Mouse (Mus musculus) macrophage (primary cell): ENCODE results near the gene Stx12. TPM values are rescaled to one million over a fixed set of nuclear protein-coding genes. Genes with fewer than 3 reads are reported as not detected.
A peak's percentile ranks its signal among the peaks of the same experiment; 100 is the strongest.

Source experiments
- H3K27ac ChIP-seq: fragments of 350-480 bp; formaldehyde crosslinking; 2 replicates; pipeline ENCODE4 v1.9.0; 2021
- H3K36me3 ChIP-seq: fragments of 350-480 bp; formaldehyde crosslinking; 2 replicates; pipeline ENCODE4 v1.9.0; 2021; ENCODE audit errors: inconsistent target
- H3K4me3 ChIP-seq: fragments of 350-480 bp; formaldehyde crosslinking; 2 replicates; pipeline ENCODE4 v1.9.0; 2021; ENCODE audit errors: inconsistent target
- H3K79me2 ChIP-seq: fragments of 350-480 bp; formaldehyde crosslinking; 2 replicates; pipeline ENCODE4 v1.9.0; 2021; ENCODE audit errors: inconsistent target
- WGBS: methylation state at CpG from one replicate; pipeline ENCODE4 v1.1.7; 2026; ENCODE audit warnings: inconsistent platforms; ENCODE audit not compliant: missing documents; 5-methylcytosine and 5-hydroxymethylcytosine counted together
- polyA plus RNA-seq: library from polyadenylated mRNA; stranded (reverse); fragments of 250-400 nt; gene quantifications from 3 replicates; pipeline ENCODE4 v1.2.4, GENCODE M21; 2018; ENCODE audit warnings: inconsistent platforms

The Stx12 gene
- polyA plus RNA-seq, 1 experiment from 2014 or later, result 83.0 TPM

DNA sequence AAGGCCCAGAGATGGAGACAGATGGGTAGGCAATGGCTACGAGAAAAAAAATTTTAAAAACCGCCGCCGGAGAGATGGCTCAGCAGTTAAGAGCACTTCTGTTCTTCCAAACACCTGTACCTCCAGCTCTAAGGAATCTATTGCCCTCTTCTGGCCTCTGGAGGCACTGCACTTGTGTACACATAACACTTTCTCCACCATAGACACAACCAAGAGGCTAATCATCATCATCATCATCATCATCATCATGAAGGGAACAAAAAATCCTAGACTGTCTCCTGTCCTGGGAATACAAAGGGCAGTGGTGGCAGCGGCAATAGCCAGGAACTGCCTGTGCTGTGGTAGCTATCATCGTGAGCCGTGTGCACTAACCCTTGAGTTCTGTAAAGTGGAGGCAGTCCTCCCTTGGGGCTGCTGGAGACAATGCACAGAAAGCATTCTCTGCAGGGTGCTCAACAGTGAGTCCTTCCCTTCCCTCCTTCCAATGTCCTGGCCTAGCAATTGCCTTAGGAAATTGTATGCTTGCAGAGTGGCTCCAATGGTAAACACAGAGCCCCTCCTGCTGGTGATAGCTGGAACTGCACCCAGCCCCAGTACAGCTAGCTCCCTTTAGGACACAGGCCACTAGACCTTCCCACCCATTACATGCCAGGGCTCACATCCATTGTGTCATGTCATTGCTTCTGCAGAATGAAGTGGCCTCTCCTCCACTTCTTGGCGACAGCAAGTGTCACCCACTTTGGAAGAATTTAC is 60.5 kb downstream of the Stx12 start:
- no peak overlapping the region for H3K4me3 ChIP-seq
- H3K36me3 ChIP-seq, result peaks cover 22% of the 10 kb centered on the region; the same call in 1 of the 2 replicates
- WGBS, result 41% methylated on average over 8 of the region's 8 CpGs
- H3K27ac ChIP-seq, result no peak overlapping the region
- no peaks in the 10 kb centered on the region for H3K79me2 ChIP-seq

DNA sequence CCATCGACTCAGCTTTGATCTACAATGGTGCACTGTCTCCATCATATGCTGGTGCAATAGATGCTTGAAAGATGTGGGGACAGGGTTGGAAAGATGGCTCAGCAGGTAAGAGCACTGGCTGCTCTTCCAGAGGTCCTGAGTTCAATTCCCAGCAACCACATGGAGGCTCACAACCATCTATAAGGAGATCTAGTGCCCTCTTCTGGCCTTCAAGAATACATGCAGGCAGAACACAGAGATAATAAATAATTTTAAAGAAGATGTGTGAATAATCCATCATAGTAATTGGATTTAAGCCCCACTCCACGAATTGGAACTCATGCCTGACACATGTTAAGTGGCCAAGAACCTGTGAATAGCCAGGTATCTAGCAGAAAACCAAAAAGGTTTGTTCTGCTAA is 65.9 kb downstream of the Stx12 start:
- no peaks in the 10 kb centered on the region for H3K79me2 ChIP-seq
- H3K36me3 ChIP-seq, result no peaks in the 10 kb centered on the region
- no peak overlapping the region for H3K27ac ChIP-seq
- H3K4me3 ChIP-seq, result no peak overlapping the region
- 59% methylated on average over 2 of the region's 2 CpGs for WGBS

- no peak overlapping the region for H3K4me3 ChIP-seq
- no peaks in the 10 kb centered on the region for H3K36me3 ChIP-seq
- 40% methylated on average over 1 of the region's 2 CpGs for WGBS
- H3K27ac ChIP-seq, result peak overlapping the region; percentile 90
- H3K79me2 ChIP-seq, result no peaks in the 10 kb centered on the region
Observed at GRCm38 (mm10) chr4:132816855-132817254, 67.5 kb downstream of the Stx12 start.

- 7% methylated on average over 5 of the region's 7 CpGs for WGBS
- Histone ChIP-seq H3K36me3 (no peaks in the 10 kb centered on the region), H3K79me2 (no peaks in the 10 kb centered on the region), H3K27ac (peak overlapping the region; percentile 90), H3K4me3 (no peak overlapping the region)
Observed at GRCm38 (mm10) chr4:132816404-132816803, 67.9 kb downstream of the Stx12 start.

- no peaks in the 10 kb centered on the region for H3K36me3 ChIP-seq
- WGBS, result 4% methylated on average over 5 of the region's 5 CpGs
- H3K4me3 ChIP-seq, result no peak overlapping the region
- H3K27ac ChIP-seq, result peak overlapping the region; percentile 89
- H3K79me2 ChIP-seq, result no peaks in the 10 kb centered on the region; the same call in 1 of the 2 replicates
Observed at GRCm38 (mm10) chr4:132809621-132810020, 74.7 kb downstream of the Stx12 start.

DNA sequence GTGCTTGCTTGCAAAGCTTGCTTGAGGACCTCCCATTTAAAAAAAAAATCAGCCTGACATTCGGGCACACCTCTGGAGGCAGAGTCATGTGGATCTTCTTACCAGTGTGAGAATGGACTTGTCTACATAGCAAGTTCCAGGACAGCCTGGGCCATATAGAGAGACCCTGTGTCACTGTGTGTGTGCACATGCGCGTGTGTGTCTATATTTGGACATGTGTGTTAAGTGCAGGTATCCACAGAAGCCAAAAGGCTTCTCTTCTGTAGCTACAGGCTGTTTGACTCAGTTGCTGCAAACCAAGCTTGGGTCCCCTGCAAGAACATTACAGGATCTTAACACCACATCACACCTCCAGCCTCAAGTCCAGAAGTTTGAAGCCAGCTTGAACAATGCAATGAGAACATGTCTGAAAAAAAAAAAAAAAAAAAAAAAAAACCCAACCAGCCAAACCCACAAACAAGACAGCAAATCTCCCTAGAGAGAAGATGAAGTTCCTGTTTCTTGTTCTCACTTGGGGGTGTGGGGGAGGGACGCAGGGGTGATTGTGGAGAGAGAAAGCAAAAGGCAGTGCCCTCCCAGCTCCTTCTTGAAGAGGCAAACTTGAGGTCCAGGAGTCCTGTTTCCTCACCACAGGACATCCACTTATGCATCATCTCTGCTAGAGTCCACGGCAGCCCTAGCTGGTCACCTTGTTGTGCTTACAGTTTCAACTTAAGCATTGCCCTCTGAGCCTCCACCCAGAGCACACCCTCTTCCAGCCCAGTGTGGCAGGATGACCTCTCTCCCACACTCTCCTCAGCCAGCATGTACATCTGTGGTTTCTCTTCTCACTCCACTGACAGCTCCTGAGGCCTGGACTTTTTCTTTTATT is 76.3 kb downstream of the Stx12 start:
- H3K4me3 ChIP-seq, result no peak overlapping the region
- no peaks in the 10 kb centered on the region for H3K36me3 ChIP-seq
- WGBS, result 28% methylated on average over 5 of the region's 5 CpGs
- no peaks in the 10 kb centered on the region; the same call in 1 of the 2 replicates for H3K79me2 ChIP-seq
- H3K27ac ChIP-seq, result peak overlapping the region; percentile 89

- H3K27ac ChIP-seq, result peak overlapping the region; percentile 89
- H3K36me3 ChIP-seq, result no peaks in the 10 kb centered on the region
- no peaks in the 10 kb centered on the region; the same call in 1 of the 2 replicates for H3K79me2 ChIP-seq
- WGBS, result 71% methylated on average over 5 of the region's 7 CpGs
- no peak overlapping the region for H3K4me3 ChIP-seq
Observed at GRCm38 (mm10) chr4:132806620-132807191, 77.6 kb downstream of the Stx12 start.

DNA sequence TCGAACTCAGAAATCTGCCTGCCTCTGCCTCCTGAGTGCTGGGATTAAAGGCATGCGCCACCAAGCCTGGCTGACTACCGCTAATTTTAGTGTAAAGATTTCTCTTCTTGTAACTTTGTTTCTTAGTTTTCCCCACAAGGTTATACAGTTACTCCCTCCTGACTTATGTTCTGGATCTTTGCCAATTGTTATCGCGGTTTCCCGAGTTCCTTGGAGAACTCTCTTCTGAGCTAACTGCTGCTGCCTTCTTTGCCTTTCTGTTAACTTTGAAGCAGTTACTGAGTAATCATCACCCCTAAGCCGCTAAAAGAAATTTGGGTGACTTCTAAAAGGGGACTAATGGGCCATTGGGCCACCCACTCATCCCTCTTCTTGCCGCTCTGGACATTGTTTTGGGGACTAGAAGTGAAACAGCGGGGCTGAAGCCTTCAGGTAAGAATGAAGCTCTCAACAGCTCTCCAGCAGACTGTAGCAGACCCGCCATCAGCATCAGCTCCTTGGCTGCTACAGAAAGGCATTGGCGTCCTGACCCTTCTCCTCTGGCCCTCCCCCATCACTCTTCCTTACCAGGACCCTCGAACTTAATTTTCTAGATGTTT is 78.6 kb downstream of the Stx12 start:
- Histone ChIP-seq H3K27ac (peak overlapping the region; percentile 84), H3K36me3 (no peaks in the 10 kb centered on the region), H3K79me2 (no peaks in the 10 kb centered on the region; the same call in 1 of the 2 replicates), H3K4me3 (no peak overlapping the region)
- 85% methylated on average over 11 of the region's 12 CpGs for WGBS

DNA sequence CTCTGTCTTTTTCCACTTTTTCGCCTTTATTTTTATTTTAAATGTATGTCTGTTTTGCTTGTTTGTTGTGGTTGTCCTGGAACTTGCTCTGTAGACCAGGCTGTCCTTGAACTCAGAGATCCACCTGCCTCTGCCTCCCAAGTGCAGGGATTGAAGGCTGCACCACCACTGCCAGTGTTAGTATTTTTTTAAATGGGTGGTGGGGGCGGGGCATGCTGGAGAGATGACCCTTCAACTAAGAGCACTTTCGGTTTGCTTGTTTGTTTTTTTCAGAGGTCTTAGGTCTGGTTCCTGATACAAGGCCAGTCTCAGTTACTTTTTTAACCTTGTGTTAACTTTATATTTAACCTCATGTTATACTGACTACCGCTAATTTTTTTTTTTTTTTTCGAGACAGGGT is 79.2 kb downstream of the Stx12 start:
- no peak overlapping the region for H3K4me3 ChIP-seq
- no peaks in the 10 kb centered on the region for H3K36me3 ChIP-seq
- 60% methylated on average over 4 of the region's 5 CpGs for WGBS
- H3K27ac ChIP-seq, result peak overlapping the region; percentile 84
- no peaks in the 10 kb centered on the region; the same call in 1 of the 2 replicates for H3K79me2 ChIP-seq

DNA sequence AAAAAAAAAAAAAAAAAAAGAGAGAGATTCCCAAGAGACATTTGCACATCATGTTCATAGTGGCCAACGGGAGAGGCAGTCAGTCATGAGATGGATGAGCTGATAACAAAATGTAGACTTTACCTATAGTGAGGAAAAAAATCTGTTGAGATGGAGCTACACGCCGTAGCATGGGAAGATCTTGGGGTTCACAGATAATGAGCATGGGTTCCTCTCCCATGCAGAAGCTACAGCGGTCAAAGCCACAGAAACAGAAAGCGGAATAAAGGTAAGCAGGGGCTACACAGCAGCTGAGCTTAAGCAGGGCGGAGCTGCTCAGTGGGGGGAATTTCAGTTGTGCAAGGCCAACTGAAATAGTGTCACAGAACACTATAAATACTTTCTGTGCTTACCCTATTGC is 80.0 kb downstream of the Stx12 start:
- Histone ChIP-seq H3K36me3 (no peaks in the 10 kb centered on the region), H3K4me3 (no peak overlapping the region), H3K79me2 (no peaks in the 10 kb centered on the region; the same call in 1 of the 2 replicates), H3K27ac (peak overlapping the region; percentile 84)
- 6% methylated on average over 6 of the region's 6 CpGs for WGBS

DNA sequence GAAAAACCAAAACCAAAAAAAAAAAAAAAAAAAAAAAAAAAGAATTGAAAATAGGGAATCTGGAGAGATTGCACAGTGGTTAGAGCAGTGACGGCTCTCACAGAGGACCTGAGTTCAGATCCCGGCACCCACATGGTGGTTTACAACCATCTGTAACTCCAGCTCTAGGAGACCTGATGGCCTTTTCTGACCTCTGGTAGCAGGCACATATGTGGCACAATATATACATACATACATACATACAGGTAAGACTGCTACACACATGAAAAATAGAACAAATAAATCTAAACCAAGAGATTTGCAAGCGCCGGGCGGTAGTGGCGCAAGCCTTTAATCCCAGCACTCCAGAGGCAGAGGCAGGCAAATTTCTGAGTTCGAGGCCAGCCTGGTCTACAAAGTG is 80.4 kb downstream of the Stx12 start:
- Histone ChIP-seq H3K27ac (peak overlapping the region; percentile 84), H3K36me3 (no peaks in the 10 kb centered on the region), H3K79me2 (no peaks in the 10 kb centered on the region; the same call in 1 of the 2 replicates), H3K4me3 (no peak overlapping the region)
- 87% methylated on average over 7 of the region's 7 CpGs for WGBS

Other genes with a start within 250 kb of the Stx12 start
- 29.7 to 70.2 TPM (median 32.1 TPM) in 3 replicates for gene Eya3, start 245.5 kb downstream of the Stx12 start, polyA plus RNA-seq
- gene Xkr8, start 152.0 kb downstream of the Stx12 start, polyA plus RNA-seq, result 2.1 to 6.5 TPM (median 6.2 TPM) in 3 replicates
- 1.0 to 8.5 TPM (median 1.9 TPM) in 3 replicates for gene Smpdl3b, start 127.3 kb downstream of the Stx12 start, polyA plus RNA-seq
- gene Rpa2, start 116.2 kb downstream of the Stx12 start, polyA plus RNA-seq, result 6.0 to 44.1 TPM (median 7.6 TPM) in 3 replicates
- gene Themis2, start 88.1 kb downstream of the Stx12 start, polyA plus RNA-seq, result 131 to 255 TPM (median 207 TPM) in 3 replicates
- gene Ppp1r8, start 41.3 kb downstream of the Stx12 start, polyA plus RNA-seq, result 19.7 to 37.4 TPM (median 26.3 TPM) in 3 replicates
- gene Fam76a, start 38.0 kb upstream of the Stx12 start, polyA plus RNA-seq, result 29.8 to 49.7 TPM (median 31.3 TPM) in 3 replicates
- 0.91 to 1.8 TPM (median 1.2 TPM) in 3 replicates for gene Fgr, start 89.6 kb upstream of the Stx12 start, polyA plus RNA-seq
- gene Ahdc1, start 126.8 kb upstream of the Stx12 start, polyA plus RNA-seq, result 1.3 to 2.2 TPM (median 1.6 TPM) in 3 replicates
- gene Wasf2, start 246.0 kb upstream of the Stx12 start, polyA plus RNA-seq, result 68.1 to 117 TPM (median 91.5 TPM) in 3 replicates